Mouse (Mus musculus): ENCODE results near the gene Gpc1.
A peak's percentile ranks its signal among the peaks of the same experiment; 100 is the strongest.

The Gpc1 gene

GRCm38 (mm10) chr1:92831188-92832001 lies at the start of gene Gpc1:
Gene Gpc1, plus strand, starts transcription at chr1:92831645.
- DNase-seq: peak; percentile 79

GRCm38 (mm10) chr1:92781862-92782261 lies 49.6 kb upstream of the Gpc1 start:
- DNase-seq: no peak

GRCm38 (mm10) chr1:92782587-92782986 lies 48.9 kb upstream of the Gpc1 start:
- DNase-seq: peak; percentile 18

GRCm38 (mm10) chr1:92787221-92787620 lies 44.2 kb upstream of the Gpc1 start:
- DNase-seq: no peak

GRCm38 (mm10) chr1:92788049-92788448 lies 43.4 kb upstream of the Gpc1 start:
- no peak for DNase-seq

GRCm38 (mm10) chr1:92790628-92791027 lies 40.8 kb upstream of the Gpc1 start:
- DNase-seq: no peak

GRCm38 (mm10) chr1:92791070-92791831 lies 40.2 kb upstream of the Gpc1 start:
- DNase-seq: peak; percentile 42

GRCm38 (mm10) chr1:92793781-92794180 lies 37.7 kb upstream of the Gpc1 start:
- no peak for DNase-seq

- DNase-seq: no peak
Observed at GRCm38 (mm10) chr1:92798425-92798824, 33.0 kb upstream of the Gpc1 start.

GRCm38 (mm10) chr1:92799653-92800052 lies 31.8 kb upstream of the Gpc1 start:
- DNase-seq: no peak

GRCm38 (mm10) chr1:92802362-92802761 lies 29.1 kb upstream of the Gpc1 start:
- DNase-seq: peak; percentile 9

GRCm38 (mm10) chr1:92803376-92803775 lies 28.1 kb upstream of the Gpc1 start:
- no peak for DNase-seq

GRCm38 (mm10) chr1:92805181-92805580 lies 26.3 kb upstream of the Gpc1 start:
- no peak for DNase-seq

GRCm38 (mm10) chr1:92805836-92806235 lies 25.6 kb upstream of the Gpc1 start:
- DNase-seq: no peak

GRCm38 (mm10) chr1:92806720-92807119 lies 24.7 kb upstream of the Gpc1 start:
- no peak for DNase-seq

- no peak for DNase-seq
Observed at GRCm38 (mm10) chr1:92809621-92810020, 21.8 kb upstream of the Gpc1 start.

GRCm38 (mm10) chr1:92814319-92814718 lies 17.1 kb upstream of the Gpc1 start:
- DNase-seq: no peak

- DNase-seq: no peak
Observed at GRCm38 (mm10) chr1:92815100-92815499, 16.3 kb upstream of the Gpc1 start.

- no peak for DNase-seq
Observed at GRCm38 (mm10) chr1:92815756-92816294, 15.6 kb upstream of the Gpc1 start.

GRCm38 (mm10) chr1:92830626-92831187 lies 738 bp upstream of the Gpc1 start:
- DNase-seq: no peak

GRCm38 (mm10) chr1:92832011-92833010 lies 866 bp downstream of the Gpc1 start:
- peak; percentile 61 for DNase-seq
